Mouse (Mus musculus): ENCODE data around the gene Krt15. TPM values are rescaled to one million over a fixed set of nuclear protein-coding genes. Genes with fewer than 3 reads are reported as not detected.

Krt15 gene
- polyA plus RNA-seq (2014; fragmentation: Illumina TruSeq; extraction: RNeasy Lipid Tissue Mini Kit (QIAGEN cat#74804); ENCODE audit: low read depth, low replicate concordance): not detected

GRCm38 (mm10) chr11:100135731-100136130 lies at the start of gene Krt15:
TSS of gene Krt15 (minus strand) at chr11:100135928.

GRCm38 (mm10) chr11:100148615-100149330 lies 13.0 kb upstream of the Krt15 start, which contains the start of gene Krt19:
TSS of gene Krt19 (minus strand) at chr11:100148665.

GRCm38 (mm10) chr11:100121466-100121865 lies 14.3 kb downstream of the Krt15 start, which contains the start of gene Krt13:
TSS of gene Krt13 (minus strand) at chr11:100121566.

GRCm38 (mm10) chr11:100105576-100106122 lies 30.1 kb downstream of the Krt15 start, which contains the start of gene Krt36:
TSS of gene Krt36 (minus strand) at chr11:100105626.

GRCm38 (mm10) chr11:100096141-100096540 lies 39.6 kb downstream of the Krt15 start, which contains the start of gene Krt35:
TSS of gene Krt35 (minus strand) at chr11:100096241.

DNA sequence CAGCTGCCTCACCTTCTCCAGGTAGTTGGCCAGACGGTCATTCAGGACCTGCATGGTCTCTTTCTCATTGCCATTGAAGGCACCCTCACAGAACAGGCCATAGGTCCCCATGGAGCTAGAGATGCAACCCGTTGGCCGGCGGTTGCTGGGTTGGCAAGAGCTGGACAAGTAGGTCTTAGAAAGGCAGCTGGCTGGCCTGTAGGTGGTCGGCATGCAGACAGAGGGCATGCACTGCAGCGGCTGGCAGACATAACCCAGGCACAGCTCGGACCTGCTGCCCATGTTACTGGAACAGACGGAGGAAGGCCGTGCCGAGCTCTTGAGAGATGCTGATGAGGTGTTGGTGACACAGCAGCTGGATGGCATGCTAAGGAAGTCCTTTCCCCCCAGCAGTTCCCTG lies 47.9 kb downstream of the Krt15 start, which contains the start of gene Krt32:
Gene Krt32, minus strand, starts transcription at position 366 of the 400 bp plus-strand sequence.

Other genes starting within 250 kb of the Krt15 start
- gene Krtap31-1, start 228.0 kb downstream of the Krt15 start, polyA plus RNA-seq (2014; fragmentation: Illumina TruSeq; extraction: RNeasy Lipid Tissue Mini Kit (QIAGEN cat#74804); ENCODE audit: low read depth, low replicate concordance): not detected
- not detected for gene Gm11565, start 221.2 kb downstream of the Krt15 start, polyA plus RNA-seq (2014; fragmentation: Illumina TruSeq; extraction: RNeasy Lipid Tissue Mini Kit (QIAGEN cat#74804); ENCODE audit: low read depth, low replicate concordance)
- not detected for gene Krtap31-2, start 199.6 kb downstream of the Krt15 start, polyA plus RNA-seq (2014; fragmentation: Illumina TruSeq; extraction: RNeasy Lipid Tissue Mini Kit (QIAGEN cat#74804); ENCODE audit: low read depth, low replicate concordance)
- not detected for gene Krtap9-5, start 187.5 kb downstream of the Krt15 start, polyA plus RNA-seq (2014; fragmentation: Illumina TruSeq; extraction: RNeasy Lipid Tissue Mini Kit (QIAGEN cat#74804); ENCODE audit: low read depth, low replicate concordance)
- not detected for gene Krtap29-1, start 156.9 kb downstream of the Krt15 start, polyA plus RNA-seq (2014; fragmentation: Illumina TruSeq; extraction: RNeasy Lipid Tissue Mini Kit (QIAGEN cat#74804); ENCODE audit: low read depth, low replicate concordance)
- gene Krtap16-1, start 149.3 kb downstream of the Krt15 start, polyA plus RNA-seq (2014; fragmentation: Illumina TruSeq; extraction: RNeasy Lipid Tissue Mini Kit (QIAGEN cat#74804); ENCODE audit: low read depth, low replicate concordance): not detected
- gene Krtap17-1, start 141.9 kb downstream of the Krt15 start, polyA plus RNA-seq (2014; fragmentation: Illumina TruSeq; extraction: RNeasy Lipid Tissue Mini Kit (QIAGEN cat#74804); ENCODE audit: low read depth, low replicate concordance): not detected
- not detected for gene Krt33a, start 119.7 kb downstream of the Krt15 start, polyA plus RNA-seq (2014; fragmentation: Illumina TruSeq; extraction: RNeasy Lipid Tissue Mini Kit (QIAGEN cat#74804); ENCODE audit: low read depth, low replicate concordance)
- gene Krt33b, start 106.1 kb downstream of the Krt15 start, polyA plus RNA-seq (2014; fragmentation: Illumina TruSeq; extraction: RNeasy Lipid Tissue Mini Kit (QIAGEN cat#74804); ENCODE audit: low read depth, low replicate concordance): not detected
- not detected for gene Krt34, start 94.4 kb downstream of the Krt15 start, polyA plus RNA-seq (2014; fragmentation: Illumina TruSeq; extraction: RNeasy Lipid Tissue Mini Kit (QIAGEN cat#74804); ENCODE audit: low read depth, low replicate concordance)
- not detected for gene Krt31, start 85.4 kb downstream of the Krt15 start, polyA plus RNA-seq (2014; fragmentation: Illumina TruSeq; extraction: RNeasy Lipid Tissue Mini Kit (QIAGEN cat#74804); ENCODE audit: low read depth, low replicate concordance)
- not detected for gene Krt32, start 47.7 kb downstream of the Krt15 start, polyA plus RNA-seq (2014; fragmentation: Illumina TruSeq; extraction: RNeasy Lipid Tissue Mini Kit (QIAGEN cat#74804); ENCODE audit: low read depth, low replicate concordance)
- not detected for gene Krt35, start 39.7 kb downstream of the Krt15 start, polyA plus RNA-seq (2014; fragmentation: Illumina TruSeq; extraction: RNeasy Lipid Tissue Mini Kit (QIAGEN cat#74804); ENCODE audit: low read depth, low replicate concordance)
- gene Krt36, start 30.3 kb downstream of the Krt15 start, polyA plus RNA-seq (2014; fragmentation: Illumina TruSeq; extraction: RNeasy Lipid Tissue Mini Kit (QIAGEN cat#74804); ENCODE audit: low read depth, low replicate concordance): not detected
- gene Krt13, start 14.4 kb downstream of the Krt15 start, polyA plus RNA-seq (2014; fragmentation: Illumina TruSeq; extraction: RNeasy Lipid Tissue Mini Kit (QIAGEN cat#74804); ENCODE audit: low read depth, low replicate concordance): not detected
- 104 TPM for gene Krt19, start 12.7 kb upstream of the Krt15 start, polyA plus RNA-seq (2014; fragmentation: Illumina TruSeq; extraction: RNeasy Lipid Tissue Mini Kit (QIAGEN cat#74804); ENCODE audit: low read depth, low replicate concordance)
- not detected for gene Krt9, start 57.3 kb upstream of the Krt15 start, polyA plus RNA-seq (2014; fragmentation: Illumina TruSeq; extraction: RNeasy Lipid Tissue Mini Kit (QIAGEN cat#74804); ENCODE audit: low read depth, low replicate concordance)
- gene Krt14, start 71.6 kb upstream of the Krt15 start, polyA plus RNA-seq (2014; fragmentation: Illumina TruSeq; extraction: RNeasy Lipid Tissue Mini Kit (QIAGEN cat#74804); ENCODE audit: low read depth, low replicate concordance): not detected
- gene Krt16, start 113.0 kb upstream of the Krt15 start, polyA plus RNA-seq (2014; fragmentation: Illumina TruSeq; extraction: RNeasy Lipid Tissue Mini Kit (QIAGEN cat#74804); ENCODE audit: low read depth, low replicate concordance): not detected
- not detected for gene Krt17, start 125.1 kb upstream of the Krt15 start, polyA plus RNA-seq (2014; fragmentation: Illumina TruSeq; extraction: RNeasy Lipid Tissue Mini Kit (QIAGEN cat#74804); ENCODE audit: low read depth, low replicate concordance)
- not detected for gene Krt42, start 133.9 kb upstream of the Krt15 start, polyA plus RNA-seq (2014; fragmentation: Illumina TruSeq; extraction: RNeasy Lipid Tissue Mini Kit (QIAGEN cat#74804); ENCODE audit: low read depth, low replicate concordance)
- gene Eif1, start 184.0 kb upstream of the Krt15 start, polyA plus RNA-seq (2014; fragmentation: Illumina TruSeq; extraction: RNeasy Lipid Tissue Mini Kit (QIAGEN cat#74804); ENCODE audit: low read depth, low replicate concordance): 1,895 TPM
- gene Gast, start 198.5 kb upstream of the Krt15 start, polyA plus RNA-seq (2014; fragmentation: Illumina TruSeq; extraction: RNeasy Lipid Tissue Mini Kit (QIAGEN cat#74804); ENCODE audit: low read depth, low replicate concordance): not detected
- 0.54 TPM for gene Hap1, start 220.2 kb upstream of the Krt15 start, polyA plus RNA-seq (2014; fragmentation: Illumina TruSeq; extraction: RNeasy Lipid Tissue Mini Kit (QIAGEN cat#74804); ENCODE audit: low read depth, low replicate concordance)